Mouse (Mus musculus) heart, embryonic 12.5 days (tissue): ENCODE data around the gene Slc15a1. TPM values are rescaled to one million over a fixed set of nuclear protein-coding genes. Genes with fewer than 3 reads are reported as not detected.
A peak's percentile ranks its signal among the peaks of the same experiment; 100 is the strongest.
"Not testable (repeated sequence)": the region's sequence is repeated elsewhere in the genome, so short reads cannot be mapped to it uniquely, and the experiment has no call there.

ENCODE experiments used
- ATAC-seq: fragments of 200-750 bp; cut with Nextera tagmentation; 2 replicates; pipeline ENCODE4 v1.8.0; 2017; ENCODE audit warnings: moderate TSS enrichment, moderate library complexity; ENCODE audit not compliant: insufficient number of reproducible peaks, low FRiP score
- H3K27ac ChIP-seq: fragments of 300-500 bp; sonication (generic); 2 replicates; pipeline ENCODE4 v1.5.1; 2016; ENCODE audit warnings: mild to moderate bottlenecking, moderate library complexity; ENCODE audit not compliant: poor library complexity, severe bottlenecking
- H3K27me3 ChIP-seq: fragments of 300-500 bp; sonication (generic); replicated peaks from 2 replicates; pipeline ENCODE4 v1.6.1; 2016; ENCODE audit warnings: mild to moderate bottlenecking, moderate library complexity
- H3K36me3 ChIP-seq: fragments of 300-500 bp; sonication (generic); 2 replicates; pipeline ENCODE4 v1.6.1; 2016; ENCODE audit warnings: mild to moderate bottlenecking, moderate library complexity
- H3K4me1 ChIP-seq: fragments of 300-500 bp; sonication (generic); replicated peaks from 2 replicates; pipeline ENCODE4 v1.6.1; 2016; ENCODE audit warnings: mild to moderate bottlenecking
- H3K4me2 ChIP-seq: fragments of 300-500 bp; sonication (generic); 2 replicates; pipeline ENCODE4 v1.6.1; 2016; ENCODE audit warnings: mild to moderate bottlenecking, moderate library complexity
- H3K4me3 ChIP-seq: fragments of 300-500 bp; sonication (generic); 2 replicates; pipeline ENCODE4 v1.5.1; 2016; ENCODE audit warnings: mild to moderate bottlenecking
- H3K9ac ChIP-seq: fragments of 300-500 bp; sonication (generic); 2 replicates; pipeline ENCODE4 v1.6.1; 2016; ENCODE audit warnings: mild to moderate bottlenecking, moderate library complexity
- H3K9me3 ChIP-seq: fragments of 300-500 bp; sonication (generic); replicated peaks from 2 replicates; pipeline ENCODE4 v1.6.1; 2016; ENCODE audit warnings: mild to moderate bottlenecking, moderate library complexity
- WGBS: fragments of 180-500 bp; shearing (Covaris S2); methylation state at CpG from one replicate; pipeline ENCODE4 v1.1.7; 2016; 5-methylcytosine and 5-hydroxymethylcytosine counted together
- polyA plus RNA-seq: library from polyadenylated mRNA; unstranded; fragments of >200 nt; fragmentation: Nextera tagmentation; extraction: Ambion mirVana; gene quantifications from 2 replicates; pipeline ENCODE4 v1.2.1, GENCODE M21; 2016

The Slc15a1 gene
- polyA plus RNA-seq, 1 experiment from 2014 or later, result not detected

- no peak overlapping the region for H3K4me2 ChIP-seq
- no peak for ATAC-seq
- no peak overlapping the region for H3K4me3 ChIP-seq
- H3K27ac ChIP-seq, result no peak overlapping the region
- no peaks in the 10 kb centered on the region for H3K36me3 ChIP-seq
- H3K9ac ChIP-seq, result no peak overlapping the region
- peaks cover 12% of the 10 kb centered on the region for H3K4me1 ChIP-seq
- WGBS, result 85% methylated on average over 4 of the region's 4 CpGs
- peaks cover 16% of the 10 kb centered on the region for H3K9me3 ChIP-seq
- no peaks in the 10 kb centered on the region for H3K27me3 ChIP-seq
Observed at GRCm38 (mm10) chr14:121428148-121428547, 76.9 kb downstream of the Slc15a1 start.

GRCm38 (mm10) chr14:121426743-121427142, 78.3 kb downstream of the Slc15a1 start:
- no peak overlapping the region for H3K27ac ChIP-seq
- no peak overlapping the region for H3K4me2 ChIP-seq
- no peak overlapping the region for H3K9ac ChIP-seq
- H3K4me3 ChIP-seq, result no peak overlapping the region
- H3K27me3 ChIP-seq, result no peaks in the 10 kb centered on the region
- no peak for ATAC-seq
- peaks cover 16% of the 10 kb centered on the region for H3K9me3 ChIP-seq
- no peaks in the 10 kb centered on the region for H3K36me3 ChIP-seq
- H3K4me1 ChIP-seq, result peaks cover 21% of the 10 kb centered on the region

DNA sequence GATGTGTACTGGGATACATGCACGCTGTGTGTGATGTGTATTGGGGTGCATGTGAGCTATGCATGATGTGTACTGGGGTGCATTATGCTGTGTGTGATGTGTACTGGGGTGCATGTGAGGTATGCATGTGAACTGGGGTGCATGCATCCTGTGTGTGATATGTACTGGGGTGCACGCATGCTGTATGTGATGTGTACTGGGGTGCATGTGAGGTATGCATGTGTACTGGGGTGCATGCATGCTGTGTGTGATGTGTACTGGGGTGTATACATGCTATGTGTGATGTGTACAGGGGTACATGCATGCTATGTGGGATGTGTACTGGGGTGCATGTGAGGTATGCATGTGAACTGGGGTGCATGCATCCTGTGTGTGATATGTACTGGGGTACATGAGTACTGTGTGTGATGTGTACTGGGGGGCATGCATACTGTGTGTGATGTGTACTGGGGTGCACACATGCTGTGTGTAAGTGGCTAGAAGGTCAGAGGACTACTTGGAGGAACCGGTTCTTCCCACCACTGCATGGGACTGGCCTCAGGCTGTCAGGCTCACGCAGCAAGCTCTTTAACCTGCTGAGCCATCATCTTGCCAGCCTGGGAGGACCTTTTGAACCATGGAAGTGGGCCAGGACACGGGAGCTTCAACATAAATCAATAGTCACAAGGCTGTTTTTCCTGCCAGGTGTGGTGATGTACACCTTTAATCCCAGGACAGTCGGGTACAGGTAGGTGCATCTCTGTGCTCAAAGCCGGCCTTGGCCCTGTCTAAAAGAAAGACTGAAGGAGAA, 79.9 kb downstream of the Slc15a1 start:
- H3K9me3 ChIP-seq, result peaks cover 21% of the 10 kb centered on the region
- no peak overlapping the region for H3K4me2 ChIP-seq
- 82% methylated on average over 7 of the region's 7 CpGs for WGBS
- no peaks in the 10 kb centered on the region for H3K36me3 ChIP-seq
- no peak overlapping the region for H3K4me3 ChIP-seq
- H3K27me3 ChIP-seq, result no peaks in the 10 kb centered on the region
- no peak overlapping the region for H3K9ac ChIP-seq
- ATAC-seq, result no peak
- peaks cover 21% of the 10 kb centered on the region for H3K4me1 ChIP-seq
- H3K27ac ChIP-seq, result no peak overlapping the region

DNA sequence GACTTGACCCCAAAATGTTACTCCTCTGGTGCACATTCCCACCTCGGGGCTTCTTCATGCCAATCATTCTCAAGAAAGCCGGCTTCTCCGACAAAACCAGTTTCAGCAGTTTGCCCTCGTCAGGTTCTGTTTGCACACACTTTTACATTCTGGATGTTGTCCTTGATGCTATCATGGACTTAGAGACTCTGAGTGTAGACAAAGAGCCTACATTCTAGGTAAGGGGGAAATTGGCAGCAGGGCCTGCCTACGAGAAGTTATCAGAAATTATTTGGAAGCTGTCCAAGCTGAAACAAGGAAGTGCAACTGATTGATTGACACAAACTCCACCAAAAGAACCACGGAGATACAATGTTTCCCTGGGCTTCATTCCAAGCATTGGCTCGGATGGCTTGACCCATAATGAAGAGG, 81.7 kb downstream of the Slc15a1 start:
- Histone ChIP-seq H3K4me2 (peak overlapping the region; percentile 38), H3K36me3 (no peaks in the 10 kb centered on the region), H3K4me3 (no peak overlapping the region), H3K9me3 (peaks cover 15% of the 10 kb centered on the region), H3K4me1 (peaks cover 21% of the 10 kb centered on the region), H3K27me3 (no peaks in the 10 kb centered on the region), H3K9ac (no peak overlapping the region), H3K27ac (peak overlapping the region; percentile 94)
- ATAC-seq, result no peak
- 13% methylated on average over 7 of the region's 7 CpGs for WGBS

GRCm38 (mm10) chr14:121422664-121423340, 82.2 kb downstream of the Slc15a1 start:
- WGBS, result 25% methylated on average over 4 of the region's 4 CpGs
- H3K36me3 ChIP-seq, result no peaks in the 10 kb centered on the region
- peak; percentile 93 for ATAC-seq
- peaks cover 10% of the 10 kb centered on the region; the same call in 1 of the 2 replicates for H3K9me3 ChIP-seq
- no peak overlapping the region for H3K9ac ChIP-seq
- H3K4me2 ChIP-seq, result peak overlapping the region; percentile 38
- no peaks in the 10 kb centered on the region for H3K27me3 ChIP-seq
- H3K4me1 ChIP-seq, result peaks cover 21% of the 10 kb centered on the region
- no peak overlapping the region for H3K4me3 ChIP-seq
- H3K27ac ChIP-seq, result peak overlapping the region; percentile 94

GRCm38 (mm10) chr14:121422000-121422399, 83.1 kb downstream of the Slc15a1 start:
- Histone ChIP-seq H3K27me3 (no peaks in the 10 kb centered on the region), H3K4me2 (no peak overlapping the region)

GRCm38 (mm10) chr14:121417594-121417993, 87.5 kb downstream of the Slc15a1 start:
- Histone ChIP-seq H3K27ac (no peak overlapping the region), H3K4me2 (no peak overlapping the region), H3K4me3 (no peak overlapping the region), H3K27me3 (no peaks in the 10 kb centered on the region), H3K9ac (no peak overlapping the region), H3K9me3 (peaks cover 5% of the 10 kb centered on the region; the same call in 1 of the 2 replicates), H3K4me1 (peaks cover 7% of the 10 kb centered on the region), H3K36me3 (no peaks in the 10 kb centered on the region)
- WGBS, result 86% methylated on average over 5 of the region's 5 CpGs
- no peak for ATAC-seq

More at GRCm38 (mm10) chr14:121422000-121422399, 83.1 kb downstream of the Slc15a1 start:
- H3K4me1 ChIP-seq, result peaks cover 21% of the 10 kb centered on the region
- whole genome bisulfite sequencing, result 85% methylated on average over 4 of the region's 4 CpGs
- no peaks in the 10 kb centered on the region for H3K36me3 ChIP-seq
- peak overlapping the region; percentile 94 for H3K27ac ChIP-seq
- peaks cover 7% of the 10 kb centered on the region; the same call in 1 of the 2 replicates for H3K9me3 ChIP-seq
- no peak overlapping the region for H3K4me3 ChIP-seq
- ATAC-seq, result no peak
- no peak overlapping the region for H3K9ac ChIP-seq

- Histone ChIP-seq H3K27me3 (no peaks in the 10 kb centered on the region), H3K36me3 (no peaks in the 10 kb centered on the region), H3K4me3 (no peak overlapping the region), H3K9ac (no peak overlapping the region), H3K4me1 (no peaks in the 10 kb centered on the region), H3K27ac (no peak overlapping the region), H3K9me3 (peaks cover 5% of the 10 kb centered on the region; the same call in 1 of the 2 replicates), H3K4me2 (no peak overlapping the region)
- no peak for ATAC-seq
- WGBS, result 87% methylated on average over 11 of the region's 12 CpGs
Observed at GRCm38 (mm10) chr14:121416626-121417319, 88.3 kb downstream of the Slc15a1 start.

- H3K9me3 ChIP-seq, result no peaks in the 10 kb centered on the region
- no peak overlapping the region for H3K27ac ChIP-seq
- H3K9ac ChIP-seq, result no peak overlapping the region
- no peak overlapping the region for H3K4me2 ChIP-seq
- no peak for ATAC-seq
- H3K4me3 ChIP-seq, result no peak overlapping the region
- no peaks in the 10 kb centered on the region for H3K4me1 ChIP-seq
- H3K36me3 ChIP-seq, result no peaks in the 10 kb centered on the region
- 75% methylated on average over 6 of the region's 6 CpGs for WGBS
- no peaks in the 10 kb centered on the region for H3K27me3 ChIP-seq
Observed at GRCm38 (mm10) chr14:121414635-121415241, 90.3 kb downstream of the Slc15a1 start.

GRCm38 (mm10) chr14:121413726-121414125, 91.3 kb downstream of the Slc15a1 start:
- H3K27me3 ChIP-seq, H3K4me2 ChIP-seq, ATAC-seq, H3K4me1 ChIP-seq, H3K27ac ChIP-seq, H3K9ac ChIP-seq, H3K36me3 ChIP-seq, H3K9me3 ChIP-seq, H3K4me3 ChIP-seq: not testable (repeated sequence)
- 100% methylated on average over 1 of the region's 1 CpGs for WGBS
